Comparison of ENCODE assay signal across 11 mouse cellular contexts in the genomic region with DNA sequence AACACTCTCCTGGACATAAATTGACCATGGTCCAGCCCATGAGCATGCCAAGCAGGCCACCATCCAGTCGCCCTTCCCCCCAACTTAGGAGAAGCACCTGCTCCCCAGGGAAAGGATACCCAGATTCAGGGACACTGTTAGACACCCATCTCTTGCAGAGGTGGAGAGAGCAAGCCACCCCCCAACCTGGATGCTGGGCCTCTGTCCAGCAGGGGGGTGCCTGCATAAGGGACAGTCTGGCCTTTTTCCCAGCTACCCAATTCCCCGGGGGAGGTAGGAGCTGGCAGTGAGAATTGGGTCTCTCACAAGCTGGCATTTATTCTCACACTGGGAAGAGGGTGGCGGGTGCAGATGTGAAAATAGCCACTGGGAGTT. TPM values are rescaled to one million over a fixed set of nuclear protein-coding genes. Genes with fewer than 3 reads are reported as not detected.
DNase-seq lines count a peak whose midpoint lies in the region; ATAC-seq lines count a peak whose summit lies in the region.
"Had no signal": no experiment of that assay in that cellular context is flagged by ENCODE, and none has a peak within 500 bp of the region (broad histone marks: within the 10 kb centered on the region; RNA-seq: fewer than 3 reads in every experiment).

No protein-coding gene starts in this region.

- peak; percentile 37 to 67 for DNase-seq in left cerebral cortex, adult 18-20 months (ENCODE audit: low spot score in 2 of 2)
- DNase-seq in left cerebral cortex, adult 11 months (ENCODE audit: low spot score), result no peak
- peak; percentile 44 to 45 for DNase-seq in cerebellum, postnatal 36 days
- no peak for DNase-seq in Muller cell, postnatal 12 days (ENCODE audit: inconsistent ontology term)
- no peak for DNase-seq in heart, adult 18-20 months

- 43% methylated on average over 3 of the region's 3 CpGs for WGBS in hindbrain, embryonic 12.5 days
- WGBS in neural tube, embryonic 12.5 days, result 54% methylated on average over 3 of the region's 3 CpGs

- H3K4me1 ChIP-seq in hindbrain, embryonic 12.5 days, result peaks cover 23% of the 10 kb centered on the region
- H3K4me1 ChIP-seq in neural tube, embryonic 12.5 days, result peaks cover 19% of the 10 kb centered on the region

- H3K36me3 ChIP-seq in hindbrain, embryonic 12.5 days, result no peaks in the 10 kb centered on the region
- peaks cover 2% of the 10 kb centered on the region; the same call in 1 of the 2 replicates for H3K36me3 ChIP-seq in neural tube, embryonic 12.5 days

- H3K9me3 ChIP-seq in hindbrain, embryonic 12.5 days (replicated peaks), result no peaks in the 10 kb centered on the region
- no peaks in the 10 kb centered on the region for H3K9me3 ChIP-seq in neural tube, embryonic 12.5 days

- no peaks in the 10 kb centered on the region for H3K27me3 ChIP-seq in hindbrain, embryonic 12.5 days
- H3K27me3 ChIP-seq in neural tube, embryonic 12.5 days (replicated peaks), result no peaks in the 10 kb centered on the region

- ATAC-seq in hindbrain, embryonic 12.5 days (ENCODE audit: low FRiP score), result 0 out of 2 replicates have a peak, but pooled peaks have one; percentile 30
- peak; percentile 29; the same call in 1 of the 2 replicates for ATAC-seq in neural tube, embryonic 12.5 days (ENCODE audit: low FRiP score, low read depth)
- ATAC-seq in granulocyte monocyte progenitor cell, adult 5-6 weeks (replicated peaks; ENCODE audit: poor library complexity, severe bottlenecking), result no peak

- peak overlapping the region; percentile 69 for H3K4me2 ChIP-seq in hindbrain, embryonic 12.5 days (replicated peaks)
- H3K4me2 ChIP-seq in neural tube, embryonic 12.5 days (replicated peaks), result peak overlapping the region; percentile 72

- peak overlapping the region; percentile 85 for H3K9ac ChIP-seq in hindbrain, embryonic 12.5 days
- H3K9ac ChIP-seq in neural tube, embryonic 12.5 days, result peak overlapping the region; percentile 69

- peak overlapping the region; percentile 57 for H3K4me3 ChIP-seq in hindbrain, embryonic 12.5 days
- peak overlapping the region; percentile 49 for H3K4me3 ChIP-seq in neural tube, embryonic 12.5 days

- H3K27ac ChIP-seq in hindbrain, embryonic 12.5 days, result peak overlapping the region; percentile 4; the same call in 1 of the 2 replicates
- no peak overlapping the region for H3K27ac ChIP-seq in neural tube, embryonic 12.5 days

RNA-seq across cellular contexts. Expression of gene Srrm3, which starts 0.6 kb away (rescaled TPM):
- total RNA-seq in left cerebral cortex, adult 18-20 months (2021), result 10 to 100 TPM; 94.9 to 95.4 TPM
- polyA plus RNA-seq in hindbrain, embryonic 12.5 days (2016; fragmentation: Nextera tagmentation; extraction: Ambion mirVana), result 63.6 and 63.8 TPM in 2 replicates
- polyA plus RNA-seq in neural tube, embryonic 12.5 days (2016; fragmentation: Nextera tagmentation; extraction: Ambion mirVana), result 71.4 and 77.2 TPM in 2 replicates
- total RNA-seq in heart, adult 18-20 months (2021), result not detected
- total RNA-seq in granulocyte monocyte progenitor cell, adult 5-6 weeks (2014; fragmentation: Nextera tagmentation), result not detected in 2 replicates
- not detected in 2 replicates for total RNA-seq in granulocyte monocyte progenitor cell, adult 5-6 weeks (2017)
- total RNA-seq: MEL had no signal

RNA-seq across cellular contexts. Expression of gene Mdh2, which starts 29.0 kb away (rescaled TPM):
- 100 to 1,000 TPM; 431 to 433 TPM for total RNA-seq in left cerebral cortex, adult 18-20 months (2021)
- polyA plus RNA-seq in hindbrain, embryonic 12.5 days (2016; fragmentation: Nextera tagmentation; extraction: Ambion mirVana), result 530 and 539 TPM in 2 replicates
- polyA plus RNA-seq in neural tube, embryonic 12.5 days (2016; fragmentation: Nextera tagmentation; extraction: Ambion mirVana), result 606 and 613 TPM in 2 replicates
- total RNA-seq in heart, adult 18-20 months (2021), result 1,000 to 10,000 TPM; 1,865 to 1,976 TPM
- 299 and 328 TPM in 2 replicates for total RNA-seq in granulocyte monocyte progenitor cell, adult 5-6 weeks (2014; fragmentation: Nextera tagmentation)
- total RNA-seq in granulocyte monocyte progenitor cell, adult 5-6 weeks (2017), result 154 and 224 TPM in 2 replicates

RNA-seq across cellular contexts. Expression of gene Styxl1, which starts 29.1 kb away (rescaled TPM):
- total RNA-seq in left cerebral cortex, adult 18-20 months (2021), result not detected
- 0.68 TPM in 1 of 2 replicates, not detected in the other for polyA plus RNA-seq in hindbrain, embryonic 12.5 days (2016; fragmentation: Nextera tagmentation; extraction: Ambion mirVana)
- polyA plus RNA-seq in neural tube, embryonic 12.5 days (2016; fragmentation: Nextera tagmentation; extraction: Ambion mirVana), result 0.30 TPM in 1 of 2 replicates, not detected in the other
- total RNA-seq in heart, adult 18-20 months (2021), result not detected
- not detected in 2 replicates for total RNA-seq in granulocyte monocyte progenitor cell, adult 5-6 weeks (2014; fragmentation: Nextera tagmentation)
- 2.1 TPM in 1 of 2 replicates, not detected in the other for total RNA-seq in granulocyte monocyte progenitor cell, adult 5-6 weeks (2017)
- total RNA-seq: heart, postnatal 4 days; left cerebral cortex, postnatal 14 days; MEL had no signal

Comparison
In these comparisons a context has a peak if more than half of its experiments do, and no peak if none do; other contexts are left out.
1. DNase-seq: peak in left cerebral cortex, adult 18-20 months (2 of 2) and cerebellum, postnatal 36 days (2 of 2); none in left cerebral cortex, adult 11 months (single experiment), Muller cell, postnatal 12 days (single experiment) and heart, adult 18-20 months (0 of 2).
2. RNA of gene Srrm3, which starts 0.6 kb away (total RNA-seq): 94.9 to 95.4 TPM in left cerebral cortex, adult 18-20 months; not detected in heart, adult 18-20 months and not detected in granulocyte monocyte progenitor cell, adult 5-6 weeks; every median in the first group is over 10 times any median in the second.
3. RNA of gene Mdh2, which starts 29.0 kb away (total RNA-seq): 1,865 to 1,976 TPM in heart, adult 18-20 months; 431 to 433 TPM in left cerebral cortex, adult 18-20 months and 154 to 328 TPM in granulocyte monocyte progenitor cell, adult 5-6 weeks; every median in the first group is over 4 times any median in the second.